In genomic region chr5:112240761-112241160, GRCm38 (mm10) we compare ENCODE assay signal across 7 mouse cellular contexts. TPM values are rescaled to one million over a fixed set of nuclear protein-coding genes. Genes with fewer than 3 reads are reported as not detected.
DNase-seq lines count a peak whose midpoint lies in the region; ATAC-seq and TF ChIP-seq lines count a peak whose summit lies in the region.

No protein-coding gene starts in this region.

- H3K9me3 ChIP-seq in intestine, postnatal 0 days (ENCODE audit: control insufficient read depth): no peaks in the 10 kb centered on the region
- H3K9me3 ChIP-seq in midbrain, embryonic 13.5 days: no peaks in the 10 kb centered on the region

- intact Hi-C loops in left cerebral cortex, postnatal 4 days (cut with DNase I): loop anchor here (5.0 kb wide), 1 partner anchor 97 kb away; no protein-coding TSS in a partner anchor

- H3K4me3 ChIP-seq in intestine, postnatal 0 days (ENCODE audit: low read depth, low read length): no peak overlapping the region
- no peak overlapping the region for H3K4me3 ChIP-seq in midbrain, embryonic 13.5 days (replicated peaks)
- H3K4me3 ChIP-seq in small intestine, adult 2 months (ENCODE audit: low read depth, low read length): no peak overlapping the region

- DNase-seq in adrenal gland, adult 2 months: peak; percentile 88
- peak; percentile 89 for DNase-seq in embryo, embryonic 9.5 days (ENCODE audit: extremely low spot score)
- DNase-seq in left cerebral cortex, postnatal 4 days: peak; percentile 92

- no peak overlapping the region for H3K9ac ChIP-seq in intestine, postnatal 0 days (ENCODE audit: low read depth, low read length)
- no peak overlapping the region for H3K9ac ChIP-seq in midbrain, embryonic 13.5 days (replicated peaks)

- H3K4me1 ChIP-seq in intestine, postnatal 0 days (replicated peaks; ENCODE audit: control insufficient read depth, insufficient read depth, low read length): 0 out of 2 replicates have a peak, but pooled peaks cover 6% of the 10 kb centered on the region
- peaks cover 53% of the 10 kb centered on the region for H3K4me1 ChIP-seq in midbrain, embryonic 13.5 days (replicated peaks)
- H3K4me1 ChIP-seq in small intestine, adult 2 months (ENCODE audit: control insufficient read depth, insufficient read depth, insufficient read length, low read length): peaks cover 7% of the 10 kb centered on the region; the same call in 1 of the 2 replicates

- peak; percentile 86 for ATAC-seq in granulocyte monocyte progenitor cell, adult 5-6 weeks (replicated peaks; ENCODE audit: poor library complexity, severe bottlenecking)
- ATAC-seq in intestine, postnatal 0 days: peak; percentile 32; the same call in 1 of the 2 replicates
- ATAC-seq in midbrain, embryonic 13.5 days: peak; percentile 44

- TF ChIP-seq CTCF in intestine, postnatal 0 days (IDR thresholded peaks at IDR 0.05; ENCODE audit: low read depth): peak; percentile 98
- TF ChIP-seq CTCF in small intestine, adult 2 months (IDR thresholded peaks at IDR 0.05; ENCODE audit: extremely low read depth, insufficient read length, insufficient replicate concordance, low read depth, low read length): peak; percentile 89

- no peak for TF ChIP-seq POLR2A in small intestine, adult 2 months (IDR thresholded peaks at IDR 0.05; ENCODE audit: low read depth, low read length)

- 3% methylated on average over 10 of the region's 10 CpGs for WGBS in intestine, postnatal 0 days
- WGBS in midbrain, embryonic 13.5 days: 3% methylated on average over 10 of the region's 10 CpGs
- 2% methylated on average over 10 of the region's 10 CpGs for WGBS in small intestine, adult 2 months

- no peaks in the 10 kb centered on the region for H3K36me3 ChIP-seq in intestine, postnatal 0 days (ENCODE audit: control insufficient read depth, insufficient read depth)
- no peaks in the 10 kb centered on the region for H3K36me3 ChIP-seq in midbrain, embryonic 13.5 days
- H3K36me3 ChIP-seq in small intestine, adult 2 months (ENCODE audit: control insufficient read depth, insufficient read depth, low read length): no peaks in the 10 kb centered on the region

- 0 out of 2 replicates have a peak overlapping the region, but pooled peaks have one; percentile 14 for H3K4me2 ChIP-seq in intestine, postnatal 0 days (replicated peaks; ENCODE audit: low read depth)
- H3K4me2 ChIP-seq in midbrain, embryonic 13.5 days (replicated peaks): no peak overlapping the region; the same call in 1 of the 2 replicates

- no peak overlapping the region for H3K27ac ChIP-seq in intestine, postnatal 0 days (ENCODE audit: low read depth, low read length)
- H3K27ac ChIP-seq in midbrain, embryonic 13.5 days: 0 out of 2 replicates have a peak overlapping the region, but pooled peaks have one; percentile 98
- H3K27ac ChIP-seq in small intestine, adult 2 months (ENCODE audit: insufficient read depth, low read depth, low read length): no peak overlapping the region

- no peaks in the 10 kb centered on the region for H3K27me3 ChIP-seq in intestine, postnatal 0 days (replicated peaks; ENCODE audit: control insufficient read depth, insufficient read depth, low read length)
- H3K27me3 ChIP-seq in midbrain, embryonic 13.5 days: no peaks in the 10 kb centered on the region
- no peaks in the 10 kb centered on the region for H3K27me3 ChIP-seq in small intestine, adult 2 months (ENCODE audit: control insufficient read depth, insufficient read depth, low read length)

RNA-seq across cellular contexts. Expression of gene Cryba4, which starts 11.6 kb away (rescaled TPM):
- total RNA-seq in adrenal gland, adult 2 months (2021): 10 to 100 TPM; 70.5 to 74.9 TPM
- polyA plus RNA-seq in adrenal gland, adult 2 months (2012; rRNA removed): 58.4 and 91.5 TPM in 2 replicates
- not detected in 2 replicates for total RNA-seq in granulocyte monocyte progenitor cell, adult 5-6 weeks (2014; fragmentation: Nextera tagmentation)
- total RNA-seq in granulocyte monocyte progenitor cell, adult 5-6 weeks (2017): 0.30 TPM in 1 of 2 replicates, not detected in the other
- 1.1 and 1.3 TPM in 2 replicates for polyA plus RNA-seq in intestine, postnatal 0 days (2015; fragmentation: Nextera tagmentation; extraction: Ambion mirVana)
- under 1 TPM; 0.50 to 0.54 TPM for total RNA-seq in left cerebral cortex, postnatal 4 days (2021)
- polyA plus RNA-seq in midbrain, embryonic 13.5 days (2015; fragmentation: Nextera tagmentation; extraction: Ambion mirVana): 1.6 and 1.7 TPM in 2 replicates
- polyA plus RNA-seq in small intestine, adult 2 months (2012; rRNA removed): 1.5 and 2.2 TPM in 2 replicates

RNA-seq across cellular contexts. Expression of gene Crybb1, which starts 14.9 kb away (rescaled TPM):
- 1 to 10 TPM; 2.9 to 3.2 TPM for total RNA-seq in adrenal gland, adult 2 months (2021)
- polyA plus RNA-seq in adrenal gland, adult 2 months (2012; rRNA removed): 5.3 and 6.7 TPM in 2 replicates
- total RNA-seq in granulocyte monocyte progenitor cell, adult 5-6 weeks (2014; fragmentation: Nextera tagmentation): not detected in 2 replicates
- total RNA-seq in granulocyte monocyte progenitor cell, adult 5-6 weeks (2017): not detected in 2 replicates
- polyA plus RNA-seq in intestine, postnatal 0 days (2015; fragmentation: Nextera tagmentation; extraction: Ambion mirVana): 0.22 and 0.34 TPM in 2 replicates
- total RNA-seq in left cerebral cortex, postnatal 4 days (2021): 1 to 10 TPM; 3.5 to 5.6 TPM
- 2.7 and 3.3 TPM in 2 replicates for polyA plus RNA-seq in midbrain, embryonic 13.5 days (2015; fragmentation: Nextera tagmentation; extraction: Ambion mirVana)
- 0.33 and 0.34 TPM in 2 replicates for polyA plus RNA-seq in small intestine, adult 2 months (2012; rRNA removed)

RNA-seq across cellular contexts. Expression of gene Tpst2, which starts 35.7 kb away (rescaled TPM):
- 100 to 1,000 TPM; 154 to 322 TPM for total RNA-seq in adrenal gland, adult 2 months (2021)
- 222 and 270 TPM in 2 replicates for polyA plus RNA-seq in adrenal gland, adult 2 months (2012; rRNA removed)
- total RNA-seq in granulocyte monocyte progenitor cell, adult 5-6 weeks (2014; fragmentation: Nextera tagmentation): 28.7 and 43.9 TPM in 2 replicates
- total RNA-seq in granulocyte monocyte progenitor cell, adult 5-6 weeks (2017): 25.3 and 36.5 TPM in 2 replicates
- 45.3 and 48.4 TPM in 2 replicates for polyA plus RNA-seq in intestine, postnatal 0 days (2015; fragmentation: Nextera tagmentation; extraction: Ambion mirVana)
- total RNA-seq in left cerebral cortex, postnatal 4 days (2021): 10 to 100 TPM; 25.5 to 28.8 TPM
- 24.4 and 25.4 TPM in 2 replicates for polyA plus RNA-seq in midbrain, embryonic 13.5 days (2015; fragmentation: Nextera tagmentation; extraction: Ambion mirVana)
- polyA plus RNA-seq in small intestine, adult 2 months (2012; rRNA removed): 29.8 and 35.4 TPM in 2 replicates

Comparison
In these comparisons a context has a peak if more than half of its experiments do, and no peak if none do; other contexts are left out.
1. ATAC-seq: peak in every context shown above with its lines; median percentile 86 in granulocyte monocyte progenitor cell, adult 5-6 weeks; 44 in midbrain, embryonic 13.5 days; 32 in intestine, postnatal 0 days.
2. RNA of gene Cryba4, which starts 11.6 kb away (polyA plus RNA-seq): 58.4 to 91.5 TPM in adrenal gland, adult 2 months; 1.5 to 2.2 TPM in small intestine, adult 2 months, 1.6 to 1.7 TPM in midbrain, embryonic 13.5 days and 1.1 to 1.3 TPM in intestine, postnatal 0 days; every median in the first group is over 10 times any median in the second.
3. Peak in every context shown above with its lines, with median percentiles within 50 percentile points of each other: DNase-seq.